Mouse (Mus musculus): ENCODE data around the gene Mrpl34. TPM values are rescaled to one million over a fixed set of nuclear protein-coding genes. Genes with fewer than 3 reads are reported as not detected.
A peak's percentile ranks its signal among the peaks of the same experiment; 100 is the strongest.

Gene Mrpl34
- polyA plus RNA-seq, 1 experiment from 2014 or later, result 157 TPM

GRCm38 (mm10) chr8:71457659-71458270 is 7.0 kb upstream of the Mrpl34 start:
- no peak overlapping the region for H3K9ac ChIP-seq
- peaks cover 22% of the 10 kb centered on the region for H3K4me1 ChIP-seq (replicated peaks)
- H3K27ac ChIP-seq, result no peak overlapping the region
- ATAC-seq (ENCODE audit: low read depth), result no peak
- H3K4me2 ChIP-seq, result no peak overlapping the region
- H3K9me3 ChIP-seq (replicated peaks), result no peaks in the 10 kb centered on the region; the same call in 1 of the 2 replicates
- H3K36me3 ChIP-seq, result peaks cover 16% of the 10 kb centered on the region
- WGBS (ENCODE audit: insufficient replicate concordance), result 65% methylated on average over 20 of the region's 20 CpGs
- H3K4me3 ChIP-seq (replicated peaks), result no peak overlapping the region
- H3K27me3 ChIP-seq, result peaks cover 18% of the 10 kb centered on the region; the same call in 1 of the 2 replicates
- DNase-seq, result no peak

DNA sequence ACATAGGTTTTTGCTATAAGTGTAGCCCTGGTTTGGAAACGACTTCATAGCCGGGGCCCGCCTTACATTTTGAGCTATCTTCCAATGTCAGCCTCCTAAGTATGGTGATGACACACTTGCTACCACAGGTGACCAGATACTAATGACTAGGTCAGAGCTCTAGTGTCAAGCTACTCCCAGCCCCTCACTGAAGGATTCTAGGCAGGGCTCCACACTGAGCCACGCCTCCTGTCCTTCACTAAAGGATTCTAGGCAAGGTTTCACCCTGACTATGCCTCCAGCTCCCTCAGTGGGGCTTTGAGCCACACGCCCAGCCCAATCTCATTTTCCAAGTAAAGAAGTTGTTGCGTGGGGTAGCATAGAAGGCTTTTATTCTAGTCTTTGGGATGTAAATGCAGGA is 4.0 kb upstream of the Mrpl34 start:
- H3K4me1 ChIP-seq (replicated peaks), result peaks cover 43% of the 10 kb centered on the region
- H3K9me3 ChIP-seq (replicated peaks), result no peaks in the 10 kb centered on the region; the same call in 1 of the 2 replicates
- no peak overlapping the region for H3K4me2 ChIP-seq
- H3K9ac ChIP-seq, result no peak overlapping the region
- H3K4me3 ChIP-seq (replicated peaks), result no peak overlapping the region
- H3K27ac ChIP-seq, result no peak overlapping the region
- H3K27me3 ChIP-seq, result peaks cover 14% of the 10 kb centered on the region; the same call in 1 of the 2 replicates
- ATAC-seq (ENCODE audit: low read depth) (no peak), DNase-seq (no peak)
- 88% methylated on average over 6 of the region's 6 CpGs for WGBS (ENCODE audit: insufficient replicate concordance)
- H3K36me3 ChIP-seq, result peaks cover 17% of the 10 kb centered on the region

DNA sequence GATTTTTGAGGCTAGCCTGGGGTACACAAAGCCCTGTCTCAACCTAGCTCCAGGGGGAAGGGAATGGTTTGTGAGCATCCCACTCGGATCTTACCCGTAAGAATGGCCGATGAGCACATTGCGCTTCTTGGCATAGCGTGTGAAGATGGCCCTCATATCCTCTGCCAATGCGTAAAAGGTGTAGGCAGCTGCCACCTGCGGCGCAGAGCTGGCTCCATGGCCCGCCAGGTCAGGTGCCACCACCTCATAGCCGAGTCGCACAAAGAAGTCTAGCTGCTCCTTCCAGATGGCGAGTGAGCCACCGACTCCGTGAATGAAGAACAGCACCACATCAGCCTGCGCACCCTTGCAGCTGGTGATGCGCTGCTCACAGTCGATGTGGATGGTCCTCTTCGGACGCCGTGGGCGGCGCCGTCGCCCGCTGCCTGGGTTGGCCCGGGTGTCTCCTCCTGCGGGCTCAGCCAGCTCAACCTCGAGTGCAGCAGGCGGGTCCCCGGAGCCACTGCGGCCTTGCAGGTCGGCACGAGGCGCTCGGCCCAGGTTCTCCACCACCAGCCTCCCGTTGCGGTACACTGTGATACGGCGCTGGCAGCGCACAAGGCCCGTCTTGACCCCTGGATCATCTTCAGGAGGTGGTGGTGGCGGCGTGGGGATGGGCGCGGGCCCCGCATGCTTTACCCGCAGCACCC is 3.5 kb upstream of the Mrpl34 start:
- WGBS (ENCODE audit: insufficient replicate concordance), result 86% methylated on average over 47 of the region's 47 CpGs
- H3K27ac ChIP-seq, result no peak overlapping the region
- peaks cover 12% of the 10 kb centered on the region; the same call in 1 of the 2 replicates for H3K27me3 ChIP-seq
- no peak overlapping the region for H3K4me2 ChIP-seq
- peaks cover 49% of the 10 kb centered on the region for H3K4me1 ChIP-seq (replicated peaks)
- no peak overlapping the region for H3K4me3 ChIP-seq (replicated peaks)
- peaks cover 22% of the 10 kb centered on the region for H3K36me3 ChIP-seq
- no peak overlapping the region for H3K9ac ChIP-seq
- no peaks in the 10 kb centered on the region; the same call in 1 of the 2 replicates for H3K9me3 ChIP-seq (replicated peaks)
- DNase-seq (no peak), ATAC-seq (ENCODE audit: low read depth) (no peak)

DNA sequence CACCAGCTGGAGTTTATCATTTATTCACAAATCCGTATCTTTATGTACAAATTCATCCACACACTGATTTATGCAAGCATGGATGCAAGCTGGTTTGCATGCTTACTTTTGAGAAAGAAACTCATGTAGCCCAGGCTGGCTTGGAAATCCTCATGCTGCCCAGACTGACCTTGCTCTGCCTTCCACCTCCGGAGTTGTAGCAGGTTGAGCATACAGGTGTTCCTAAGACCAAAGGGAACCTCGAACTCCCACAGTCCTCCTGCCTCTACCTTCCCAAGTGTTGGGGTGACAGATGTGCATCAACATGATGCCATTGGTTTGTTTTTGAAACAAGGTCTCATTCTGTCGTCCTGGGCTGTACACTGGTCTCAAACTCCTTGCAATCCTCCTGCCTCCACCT is 2.6 kb upstream of the Mrpl34 start:
- Histone ChIP-seq H3K9ac (peak overlapping the region; percentile 91; the same call in 1 of the 2 replicates), H3K4me2 (peak overlapping the region; percentile 99), H3K27ac (no peak overlapping the region), H3K36me3 (peaks cover 26% of the 10 kb centered on the region), H3K9me3 (replicated peaks) (no peaks in the 10 kb centered on the region; the same call in 1 of the 2 replicates), H3K4me3 (replicated peaks) (peak overlapping the region; percentile 86), H3K4me1 (replicated peaks) (peaks cover 43% of the 10 kb centered on the region), H3K27me3 (peaks cover 12% of the 10 kb centered on the region; the same call in 1 of the 2 replicates)
- ATAC-seq (ENCODE audit: low read depth) (no peak), DNase-seq (no peak)
- WGBS (ENCODE audit: insufficient replicate concordance), result 71% methylated on average over 4 of the region's 4 CpGs

DNA sequence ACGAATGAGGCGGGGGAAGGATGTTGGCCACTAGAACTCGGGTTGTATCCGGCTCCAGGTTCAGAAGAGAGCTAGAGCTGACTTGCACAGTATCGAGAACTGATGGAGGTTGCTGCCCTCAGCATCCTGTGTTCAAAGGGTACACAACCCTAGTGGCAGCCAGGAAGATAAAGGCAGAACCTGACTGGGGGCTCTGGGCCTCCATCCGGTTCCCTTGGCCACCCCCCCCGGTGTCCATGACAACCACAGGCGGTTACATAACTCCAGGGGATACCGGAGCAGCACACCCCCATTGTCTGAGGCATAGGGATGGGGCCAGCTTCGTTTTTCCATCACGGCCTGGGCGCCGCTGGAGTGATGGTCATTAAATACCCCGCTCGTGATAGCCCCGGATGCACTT is 2.0 kb upstream of the Mrpl34 start:
- Histone ChIP-seq H3K36me3 (peaks cover 26% of the 10 kb centered on the region), H3K27ac (no peak overlapping the region; the same call in 1 of the 2 replicates)
- WGBS (ENCODE audit: insufficient replicate concordance), result 5% methylated on average over 16 of the region's 16 CpGs

GRCm38 (mm10) chr8:71463188-71464033 is 1.3 kb upstream of the Mrpl34 start, which contains the start of gene Abhd8:
Gene Abhd8, minus strand, starts transcription at chr8:71463655.
- ATAC-seq (ENCODE audit: low read depth) (peak; percentile 79), DNase-seq (peak; percentile 97)
- H3K4me3 ChIP-seq (replicated peaks), result peak within 1 kb of the TSS; percentile 86
- H3K36me3 ChIP-seq, result peaks cover 22% of the 10 kb centered on the region
- peaks cover 37% of the 10 kb centered on the region for H3K4me1 ChIP-seq (replicated peaks)
- H3K9me3 ChIP-seq (replicated peaks), result no peaks in the 10 kb centered on the region; the same call in 1 of the 2 replicates
- peak within 1 kb of the TSS; percentile 99 for H3K4me2 ChIP-seq
- under 1% methylated on average over 55 of the region's 55 CpGs for WGBS (ENCODE audit: insufficient replicate concordance)
- peak within 1 kb of the TSS; percentile 91 for H3K9ac ChIP-seq
- peak within 1 kb of the TSS; percentile 81 for H3K27ac ChIP-seq
- peaks cover 12% of the 10 kb centered on the region; the same call in 1 of the 2 replicates for H3K27me3 ChIP-seq

More for the DNA sequence above, 2.0 kb upstream of the Mrpl34 start:
- no peaks in the 10 kb centered on the region; the same call in 1 of the 2 replicates for H3K9me3 ChIP-seq (replicated peaks)
- H3K9ac ChIP-seq, result peak overlapping the region; percentile 91
- ATAC-seq (ENCODE audit: low read depth) (no peak), DNase-seq (no peak)
- peak overlapping the region; percentile 86 for H3K4me3 ChIP-seq (replicated peaks)
- peaks cover 12% of the 10 kb centered on the region; the same call in 1 of the 2 replicates for H3K27me3 ChIP-seq
- H3K4me2 ChIP-seq, result peak overlapping the region; percentile 99
- H3K4me1 ChIP-seq (replicated peaks), result peaks cover 37% of the 10 kb centered on the region

- Histone ChIP-seq H3K36me3 (peaks cover 24% of the 10 kb centered on the region), H3K4me1 (replicated peaks) (peaks cover 54% of the 10 kb centered on the region), H3K4me3 (replicated peaks) (peak overlapping the region; percentile 81), H3K4me2 (peak overlapping the region; percentile 94), H3K27me3 (peaks cover 12% of the 10 kb centered on the region; the same call in 1 of the 2 replicates), H3K9me3 (replicated peaks) (no peaks in the 10 kb centered on the region; the same call in 1 of the 2 replicates), H3K9ac (peak overlapping the region; percentile 85), H3K27ac (peak overlapping the region; percentile 73; the same call in 1 of the 2 replicates)
- WGBS (ENCODE audit: insufficient replicate concordance), result 73% methylated on average over 8 of the region's 8 CpGs
- ATAC-seq (ENCODE audit: low read depth) (no peak), DNase-seq (no peak)
Observed at GRCm38 (mm10) chr8:71465733-71466132, 974 bp downstream of the Mrpl34 start.

GRCm38 (mm10) chr8:71466198-71466597 is 1.4 kb downstream of the Mrpl34 start:
- Histone ChIP-seq H3K4me3 (replicated peaks) (0 out of 2 replicates have a peak overlapping the region, but pooled peaks have one; percentile 16), H3K27me3 (peaks cover 12% of the 10 kb centered on the region; the same call in 1 of the 2 replicates), H3K9ac (peak overlapping the region; percentile 85), H3K4me1 (replicated peaks) (peaks cover 58% of the 10 kb centered on the region), H3K9me3 (replicated peaks) (no peaks in the 10 kb centered on the region; the same call in 1 of the 2 replicates), H3K27ac (peak overlapping the region; percentile 5; the same call in 1 of the 2 replicates), H3K36me3 (peaks cover 24% of the 10 kb centered on the region), H3K4me2 (peak overlapping the region; percentile 94)
- ATAC-seq (ENCODE audit: low read depth) (no peak), DNase-seq (no peak)
- WGBS (ENCODE audit: insufficient replicate concordance), result 81% methylated on average over 5 of the region's 5 CpGs

DNA sequence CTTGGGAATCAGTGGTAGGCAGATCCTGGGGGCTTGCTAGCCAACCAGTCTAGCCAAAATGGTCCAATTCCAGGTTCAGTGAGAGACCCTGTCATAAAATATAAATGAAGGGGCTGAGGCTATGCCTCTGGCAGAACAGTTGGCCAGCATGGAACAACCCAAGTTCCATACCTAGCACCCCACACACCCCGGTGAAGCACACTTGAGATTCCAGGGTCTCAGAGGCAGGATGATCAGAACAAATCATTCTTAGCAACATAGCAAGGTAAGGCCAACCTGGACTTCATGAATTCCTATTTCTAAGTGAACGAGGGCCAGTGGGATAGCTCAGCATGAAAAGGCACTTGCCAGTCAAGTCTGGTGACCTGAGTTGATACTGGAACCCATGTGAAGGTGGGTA is 2.4 kb downstream of the Mrpl34 start:
- Histone ChIP-seq H3K4me1 (replicated peaks) (peaks cover 57% of the 10 kb centered on the region), H3K36me3 (peaks cover 28% of the 10 kb centered on the region), H3K9ac (no peak overlapping the region), H3K4me2 (no peak overlapping the region), H3K9me3 (replicated peaks) (no peaks in the 10 kb centered on the region), H3K27ac (no peak overlapping the region), H3K27me3 (peaks cover 3% of the 10 kb centered on the region; the same call in 1 of the 2 replicates), H3K4me3 (replicated peaks) (no peak overlapping the region)
- ATAC-seq (ENCODE audit: low read depth) (no peak), DNase-seq (no peak)
- 83% methylated on average over 2 of the region's 2 CpGs for WGBS (ENCODE audit: insufficient replicate concordance)

- Histone ChIP-seq H3K4me2 (no peak overlapping the region), H3K36me3 (peaks cover 36% of the 10 kb centered on the region), H3K9me3 (replicated peaks) (no peaks in the 10 kb centered on the region), H3K27ac (no peak overlapping the region), H3K27me3 (no peaks in the 10 kb centered on the region), H3K9ac (no peak overlapping the region), H3K4me1 (replicated peaks) (peaks cover 49% of the 10 kb centered on the region), H3K4me3 (replicated peaks) (no peak overlapping the region)
- 60% methylated on average over 1 of the region's 1 CpGs for WGBS (ENCODE audit: insufficient replicate concordance)
- no peak for DNase-seq
- no peak for ATAC-seq (ENCODE audit: low read depth)
Observed at GRCm38 (mm10) chr8:71468001-71468400, 3.2 kb downstream of the Mrpl34 start.
